Mouse (Mus musculus) cerebellum, adult 2 months (tissue): ENCODE data around the gene Adamtsl4. TPM values are rescaled to one million over a fixed set of nuclear protein-coding genes. Genes with fewer than 3 reads are reported as not detected.

ENCODE experiments used
- DNase-seq, 2 experiments: peaks; one replicate each; pipeline ENCODE4 v3.0.0; 2021
- H3K27ac ChIP-seq: fragments of 200-500 bp; 2 replicates; pipeline ENCODE4 v1.5.1; 2012; ENCODE audit warnings: low read length, control low read depth, inconsistent platforms; ENCODE audit not compliant: insufficient read depth
- H3K27me3 ChIP-seq: fragments of 200-500 bp; 2 replicates; pipeline ENCODE4 v1.6.1; 2012; ENCODE audit warnings: inconsistent platforms, mild to moderate bottlenecking, low read length, moderate library complexity; ENCODE audit not compliant: control insufficient read depth, insufficient read depth
- H3K4me1 ChIP-seq: fragments of 200-500 bp; 2 replicates; pipeline ENCODE4 v1.6.1; 2011; ENCODE audit warnings: low read length; ENCODE audit not compliant: control insufficient read depth, insufficient read depth
- H3K4me3 ChIP-seq: fragments of 200-500 bp; replicated peaks from 2 replicates; pipeline ENCODE3; 2011; ENCODE audit warnings: mild to moderate bottlenecking, low read depth, low read length, control low read depth; ENCODE audit not compliant: insufficient read depth
- CTCF ChIP-seq: fragments of 200-500 bp; IDR thresholded peaks from 2 replicates; pipeline ENCODE4 v1.5.1; 2011; ENCODE audit warnings: low read depth, mild to moderate bottlenecking, control low read depth, low read length, moderate library complexity, borderline replicate concordance; ENCODE audit not compliant: insufficient read depth
- POLR2A ChIP-seq: fragments of 200-500 bp; IDR thresholded peaks from 2 replicates; pipeline ENCODE4 v1.6.1; 2011; ENCODE audit warnings: low read length, control low read depth, borderline replicate concordance; ENCODE audit not compliant: insufficient read depth
- WGBS: fragments of 180-500 bp; shearing (Covaris S2); methylation state at CpG from one replicate; pipeline ENCODE4 v1.1.7; 2018; 5-methylcytosine and 5-hydroxymethylcytosine counted together
- polyA plus RNA-seq: library from polyadenylated mRNA; depleted of rRNA; stranded (reverse); fragments of >200 nt; gene quantifications from 2 replicates; pipeline ENCODE4 v1.2.3, GENCODE M21; 2012; rRNA removed

Gene Adamtsl4
- 13.5 and 15.9 TPM in 2 replicates for polyA plus RNA-seq

DNA sequence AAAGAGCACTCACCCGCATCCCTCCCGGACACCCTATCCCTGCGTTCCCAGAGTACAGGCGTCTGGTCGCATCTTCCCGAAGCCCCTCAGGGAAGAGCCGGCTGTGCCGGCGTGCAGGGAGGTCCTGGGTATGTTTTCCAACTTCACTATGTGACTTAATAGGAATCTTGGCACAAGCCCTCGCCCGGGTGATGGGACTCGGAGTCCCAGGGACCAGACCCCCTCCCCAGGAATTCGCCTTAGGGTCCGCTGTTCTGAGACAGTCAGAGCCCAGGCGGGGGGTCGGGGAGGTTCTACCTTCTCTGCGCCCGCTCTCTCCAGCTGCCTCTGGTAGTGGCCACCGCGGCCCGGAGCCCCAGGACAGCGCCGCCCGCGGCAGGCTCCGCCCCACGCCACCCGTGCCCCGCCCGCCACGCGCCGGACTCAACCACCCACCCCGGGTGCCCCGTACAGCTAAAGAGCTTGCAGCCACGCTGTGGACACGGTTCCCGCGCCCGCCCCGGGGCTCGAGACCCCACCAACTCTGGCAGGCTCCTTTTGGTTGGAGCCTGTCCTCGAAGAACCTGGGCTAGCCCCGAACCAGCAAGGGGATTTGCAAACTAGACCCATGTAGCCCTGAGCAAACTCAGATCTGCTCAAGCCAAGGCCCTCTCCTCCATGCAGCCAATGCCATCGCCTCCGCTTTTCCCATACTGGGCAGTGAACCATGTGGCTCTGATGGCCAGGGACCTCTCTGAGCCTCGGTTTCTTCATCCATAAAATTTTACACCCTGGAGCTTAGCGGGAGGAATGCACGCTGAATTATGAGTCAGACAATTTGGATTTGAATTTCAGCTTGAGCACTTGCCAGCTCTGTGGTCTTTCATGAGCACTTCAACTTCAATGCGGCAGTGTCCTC lies at the start of gene Adamtsl4:
Gene Adamtsl4, minus strand, starts transcription at position 394 of the 898 bp plus-strand sequence.
- WGBS = under 1% methylated on average over 50 of the region's 50 CpGs
- no peaks in the 10 kb centered on the region for H3K27me3 ChIP-seq
- H3K4me1 ChIP-seq = peaks cover 6% of the 10 kb centered on the region; the same call in 1 of the 2 replicates
- DNase-seq = peak; percentile 72 to 76
- H3K27ac ChIP-seq = peak within 1 kb of the TSS; percentile 62
- TF ChIP-seq CTCF (no peak), POLR2A (no peak)
- peak within 1 kb of the TSS; percentile 76 for H3K4me3 ChIP-seq

DNA sequence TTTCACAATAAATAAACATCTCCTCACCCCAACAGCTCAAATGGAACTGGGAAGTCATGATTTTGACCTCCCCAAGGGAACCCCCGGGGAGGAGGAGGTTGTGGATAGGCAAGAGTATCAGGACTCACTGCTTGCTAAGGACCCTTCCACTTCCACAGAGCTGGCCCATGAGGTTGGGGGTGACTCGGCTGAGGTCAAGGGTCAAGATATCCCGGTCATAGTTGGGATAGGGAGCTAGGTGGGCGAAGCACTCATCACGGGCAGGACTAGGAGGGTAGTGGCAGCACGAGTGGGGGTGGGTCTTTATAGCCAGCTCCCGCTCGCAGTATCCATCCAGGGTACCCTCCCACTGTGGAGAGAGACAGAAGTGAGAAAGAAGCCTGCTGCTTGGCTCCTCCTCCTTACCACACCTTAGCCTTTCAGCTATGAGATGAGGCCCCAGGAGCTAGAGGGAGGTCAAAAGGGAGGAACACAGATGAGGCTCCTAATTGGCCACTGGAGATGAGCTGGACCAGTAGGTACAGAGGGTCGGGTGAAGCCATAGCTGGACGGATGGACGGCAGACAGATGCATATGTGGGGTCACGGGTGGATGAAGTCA lies 47.5 kb upstream of the Adamtsl4 start:
- no peak for DNase-seq
- Histone ChIP-seq H3K27me3 (no peaks in the 10 kb centered on the region), H3K27ac (no peak overlapping the region), H3K4me3 (no peak overlapping the region), H3K4me1 (no peaks in the 10 kb centered on the region)
- TF ChIP-seq CTCF (no peak), POLR2A (no peak)
- 90% methylated on average over 12 of the region's 12 CpGs for WGBS

DNA sequence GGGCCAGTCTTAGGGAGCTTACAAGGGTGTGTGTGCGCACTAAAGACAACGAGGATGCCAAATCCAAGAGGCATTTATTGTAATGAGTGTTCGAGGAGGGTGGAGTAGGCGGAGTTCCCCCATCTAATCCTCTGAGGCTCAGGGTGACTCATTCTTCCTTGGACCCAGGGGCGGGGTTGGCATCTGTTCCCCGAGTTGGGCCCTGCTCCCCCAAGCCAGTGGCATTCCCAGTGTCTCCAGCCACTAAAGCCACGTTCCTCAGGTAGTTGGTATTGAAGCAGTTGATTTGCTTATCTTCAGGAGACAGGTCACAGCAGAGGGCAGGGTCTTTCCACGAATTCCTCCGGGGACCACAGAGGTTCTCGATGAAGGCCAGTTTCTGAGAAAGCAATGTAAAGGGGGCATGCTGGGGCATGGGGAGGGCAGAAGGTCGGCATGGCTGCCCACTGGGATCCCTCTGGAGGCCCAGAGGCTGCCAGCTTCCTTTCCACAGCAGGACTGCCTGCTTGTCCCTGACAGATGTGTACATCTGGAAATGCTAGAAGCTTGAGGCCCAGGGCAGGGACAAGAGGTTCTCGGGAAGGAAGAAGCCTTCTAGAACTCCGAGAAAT lies 46.5 kb upstream of the Adamtsl4 start:
- no peaks in the 10 kb centered on the region for H3K4me1 ChIP-seq
- no peak overlapping the region for H3K27ac ChIP-seq
- no peak for TF ChIP-seq CTCF
- TF ChIP-seq POLR2A = no peak
- WGBS = 83% methylated on average over 13 of the region's 13 CpGs
- no peaks in the 10 kb centered on the region for H3K27me3 ChIP-seq
- DNase-seq = no peak
- no peak overlapping the region for H3K4me3 ChIP-seq

DNA sequence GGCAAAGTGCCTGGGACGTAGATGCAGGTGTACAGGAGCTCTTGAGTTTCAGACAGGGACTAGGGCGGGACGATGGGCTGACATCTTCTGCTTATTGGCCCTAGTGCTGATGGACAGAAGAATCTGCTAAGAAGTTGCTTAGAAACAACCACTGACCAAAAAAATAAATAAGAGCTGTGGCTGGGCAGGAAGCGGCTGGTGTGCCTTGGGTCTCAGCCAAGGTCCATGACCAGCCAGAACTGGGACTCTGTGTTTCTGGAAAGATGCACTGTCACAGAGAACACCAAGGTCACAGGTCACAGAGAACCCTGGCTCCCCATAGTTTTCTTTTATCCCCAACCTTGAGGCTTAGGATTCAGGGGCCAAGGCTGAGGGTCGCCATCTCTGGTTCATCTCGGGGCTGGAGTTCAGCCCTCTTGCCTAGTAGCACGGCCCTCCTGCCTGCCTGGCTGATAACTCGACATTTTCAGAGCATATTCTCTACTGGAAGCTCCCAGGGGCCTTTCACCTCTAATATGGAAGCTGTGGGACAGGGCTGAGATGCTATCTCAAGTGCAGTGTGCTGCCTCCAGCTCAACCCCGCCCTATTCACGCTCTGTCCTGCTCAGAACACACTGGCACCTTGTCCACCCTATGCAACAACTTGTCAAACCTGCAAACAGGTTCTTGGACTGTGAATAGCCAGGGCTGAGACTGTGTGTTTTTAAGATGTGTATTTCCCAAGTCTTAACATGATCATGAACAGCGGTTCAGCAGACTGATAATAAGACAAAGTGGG lies 45.2 kb upstream of the Adamtsl4 start:
- no peak for TF ChIP-seq POLR2A
- no peak for TF ChIP-seq CTCF
- WGBS = 68% methylated on average over 11 of the region's 11 CpGs
- H3K27me3 ChIP-seq = no peaks in the 10 kb centered on the region
- no peak overlapping the region for H3K4me3 ChIP-seq
- no peaks in the 10 kb centered on the region for H3K4me1 ChIP-seq
- DNase-seq = no peak
- no peak overlapping the region for H3K27ac ChIP-seq

DNA sequence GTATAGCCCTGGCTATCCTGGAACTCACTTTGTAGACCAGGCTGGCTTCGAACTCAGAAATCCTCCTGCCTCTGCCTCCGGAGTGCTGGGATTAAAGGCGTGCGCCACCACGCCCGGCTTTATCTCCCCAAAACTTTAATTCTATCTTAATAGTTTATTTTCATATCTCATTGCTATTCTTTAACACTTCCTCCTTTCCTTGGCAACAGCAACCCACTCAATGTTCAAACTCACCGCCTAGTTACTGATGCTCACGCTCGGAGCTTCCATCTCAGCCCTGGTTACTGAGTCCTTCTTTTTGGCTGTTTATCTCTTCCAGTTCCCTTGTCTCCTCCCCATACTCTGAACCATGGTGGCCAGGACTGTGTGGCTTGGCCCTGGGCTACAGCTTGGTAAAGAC lies 44.6 kb upstream of the Adamtsl4 start:
- no peaks in the 10 kb centered on the region for H3K4me1 ChIP-seq
- WGBS = 92% methylated on average over 9 of the region's 9 CpGs
- TF ChIP-seq CTCF (no peak), POLR2A (no peak)
- no peaks in the 10 kb centered on the region for H3K27me3 ChIP-seq
- no peak overlapping the region for H3K27ac ChIP-seq
- DNase-seq = no peak
- H3K4me3 ChIP-seq = no peak overlapping the region

DNA sequence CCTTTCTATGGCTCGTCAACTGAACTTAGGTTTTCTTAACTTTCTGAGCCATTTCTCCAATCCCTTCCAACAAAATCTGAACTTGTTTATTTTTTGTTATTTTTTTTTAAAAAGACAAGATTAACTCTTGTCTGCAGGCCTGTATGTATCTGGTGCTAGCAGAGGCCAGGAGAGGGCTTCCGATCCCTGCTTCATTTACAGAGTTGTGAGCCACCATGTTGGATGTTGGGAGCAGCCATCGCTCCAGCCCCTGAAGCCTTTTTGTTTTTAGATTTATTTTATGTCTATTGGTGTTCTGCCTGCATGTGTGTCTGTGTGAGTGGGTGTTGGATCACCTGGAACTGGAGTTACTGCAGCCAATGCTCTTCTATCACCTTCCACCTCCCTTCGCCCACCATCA lies 44.1 kb upstream of the Adamtsl4 start:
- Histone ChIP-seq H3K4me3 (no peak overlapping the region), H3K27me3 (no peaks in the 10 kb centered on the region), H3K27ac (no peak overlapping the region), H3K4me1 (no peaks in the 10 kb centered on the region)
- no peak for TF ChIP-seq POLR2A
- no peak for TF ChIP-seq CTCF
- DNase-seq = no peak
- WGBS = 98% methylated on average over 4 of the region's 4 CpGs

DNA sequence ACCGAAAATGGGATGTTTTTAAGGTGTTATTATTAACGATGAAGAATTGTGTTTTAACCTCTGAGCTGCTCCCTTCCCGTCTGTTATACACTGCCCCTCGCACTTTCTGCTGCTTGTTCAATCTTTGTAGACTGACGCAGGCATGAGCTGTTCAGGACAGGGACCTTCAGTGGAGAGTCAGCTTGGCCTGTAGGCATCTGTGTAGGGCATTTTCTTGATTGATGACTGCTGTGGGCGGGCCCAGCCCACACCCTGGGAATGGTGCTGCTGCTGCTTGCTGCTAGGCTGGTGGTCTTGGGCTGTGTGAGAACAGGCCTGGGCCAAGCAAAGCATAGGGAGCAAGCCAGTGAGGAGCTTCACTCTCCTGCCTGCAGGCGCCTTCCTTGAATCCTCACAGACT lies 42.7 kb upstream of the Adamtsl4 start:
- H3K4me3 ChIP-seq = no peak overlapping the region
- H3K27me3 ChIP-seq = no peaks in the 10 kb centered on the region
- TF ChIP-seq CTCF (no peak), POLR2A (no peak)
- no peak overlapping the region for H3K27ac ChIP-seq
- no peaks in the 10 kb centered on the region for H3K4me1 ChIP-seq
- no peak for DNase-seq
- 90% methylated on average over 7 of the region's 7 CpGs for WGBS
